Mouse (Mus musculus): ENCODE data around the gene Aspg.

DNA sequence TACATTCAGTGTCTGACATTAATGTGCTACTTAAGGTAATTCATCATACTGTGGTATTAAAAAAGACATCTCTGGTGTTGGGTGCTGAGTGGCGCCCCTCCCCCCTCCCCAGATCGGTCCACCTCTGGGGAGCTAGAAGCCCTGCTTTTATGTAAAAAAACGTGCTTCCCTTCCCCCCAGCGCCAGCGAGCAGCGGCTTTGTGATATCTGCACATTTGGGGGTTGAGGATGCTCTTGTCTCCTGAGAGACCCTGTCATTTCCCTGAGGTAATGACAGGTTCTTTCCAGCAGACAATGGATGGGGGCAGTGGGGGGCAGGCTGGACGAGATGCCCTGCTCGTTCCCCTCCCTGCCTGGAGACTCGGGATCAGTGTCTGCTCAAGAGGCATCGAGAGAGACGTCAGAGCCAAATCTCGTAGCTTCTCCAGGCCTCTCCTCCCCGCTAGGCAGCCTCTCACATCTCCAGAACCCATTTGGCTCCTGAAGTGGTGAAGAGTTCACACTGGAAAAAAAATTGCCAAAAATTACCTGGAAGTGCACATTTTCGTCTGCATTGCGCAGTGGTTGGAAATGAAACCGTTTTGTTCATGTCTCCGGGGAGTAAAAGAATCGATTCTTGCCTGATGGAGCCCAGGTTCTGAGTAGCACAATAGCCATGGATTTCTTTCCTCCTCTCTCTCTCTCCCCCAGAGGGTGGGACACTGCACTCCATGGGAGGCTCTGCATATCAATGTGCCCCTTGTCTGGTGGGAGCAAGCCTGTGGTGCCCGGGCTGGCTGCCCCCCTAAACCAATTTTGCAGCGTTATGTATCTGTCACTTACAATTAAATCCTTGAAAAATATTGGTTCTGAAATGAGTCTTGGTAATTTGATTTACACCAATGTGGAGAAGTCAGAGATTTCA is 64.4 kb downstream of the Aspg start:
- TF ChIP-seq CTCF (conservative IDR thresholded peaks at IDR 0.05; ENCODE audit: low read length) (no peak), NANOG (IDR thresholded peaks at IDR 0.05; ENCODE audit: borderline replicate concordance, low read length) (no peak)

Data from E14TG2a.4 (cell line).